Comparison of ENCODE assay signal across 30 mouse cellular contexts in the genomic region with DNA sequence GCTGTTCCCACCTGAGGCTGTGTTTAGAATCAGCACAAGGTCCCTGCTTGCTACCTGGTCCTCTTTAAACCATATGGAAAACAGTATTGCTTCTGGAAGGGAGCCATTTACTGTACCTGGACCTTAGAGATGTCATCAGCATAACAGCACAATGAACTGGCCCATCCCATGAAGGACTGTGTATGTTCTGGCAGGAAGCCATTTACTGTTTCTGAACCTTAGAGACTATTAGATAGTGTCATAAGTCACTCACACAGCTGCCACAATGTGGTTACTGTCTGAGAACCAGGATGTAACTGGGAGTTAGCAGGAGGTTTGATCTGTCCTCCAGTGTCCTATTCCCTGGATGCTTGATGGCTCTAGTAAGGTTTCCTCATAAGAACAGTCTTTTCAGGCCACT. TPM values are rescaled to one million over a fixed set of nuclear protein-coding genes. Genes with fewer than 3 reads are reported as not detected.
"Had no signal": no experiment of that assay in that cellular context is flagged by ENCODE, and none has a peak within 500 bp of the region (broad histone marks: within the 10 kb centered on the region; RNA-seq: fewer than 3 reads in every experiment).

No protein-coding gene starts in this region.

- H3K4me1 ChIP-seq: heart, embryonic 13.5 days; heart, embryonic 15.5 days; hindbrain, embryonic 13.5 days; hindbrain, embryonic 15.5 days; limb, embryonic 10.5 days; limb, embryonic 12.5 days; liver, embryonic 12.5 days had no signal

- H3K9ac ChIP-seq: heart, embryonic 13.5 days; heart, embryonic 15.5 days; hindbrain, embryonic 13.5 days; hindbrain, embryonic 15.5 days; limb, embryonic 12.5 days; liver, embryonic 12.5 days; liver, embryonic 14.5 days had no signal

- H3K27me3 ChIP-seq: heart, embryonic 13.5 days; heart, embryonic 15.5 days; hindbrain, embryonic 13.5 days; hindbrain, embryonic 15.5 days; limb, embryonic 12.5 days; liver, embryonic 12.5 days had no signal

- ATAC-seq: hindbrain, postnatal 0 days; liver, embryonic 12.5 days had no signal

- H3K36me3 ChIP-seq: heart, embryonic 13.5 days; heart, embryonic 15.5 days; hindbrain, embryonic 13.5 days; hindbrain, embryonic 15.5 days; limb, embryonic 10.5 days; limb, embryonic 12.5 days; liver, embryonic 12.5 days had no signal

- H3K9me3 ChIP-seq: heart, embryonic 13.5 days; heart, embryonic 15.5 days; hindbrain, embryonic 13.5 days; hindbrain, embryonic 15.5 days; limb, embryonic 10.5 days; limb, embryonic 12.5 days; liver, embryonic 12.5 days had no signal

- H3K27ac ChIP-seq: heart, adult 2 months; heart, embryonic 13.5 days; heart, embryonic 15.5 days; hindbrain, embryonic 13.5 days; hindbrain, embryonic 15.5 days; hindbrain, postnatal 0 days; limb, embryonic 10.5 days; limb, embryonic 12.5 days; liver, embryonic 12.5 days; liver, embryonic 14.5 days had no signal

- DNase-seq: gastrocnemius, postnatal 14 days; gastrocnemius, postnatal 36 days; heart, adult 2 months; heart, postnatal 14 days; heart, postnatal 36 days; kidney, adult 18-20 months; kidney, adult 8-10 months; kidney, postnatal 10 days; kidney, postnatal 25 days; kidney, postnatal 4 days; layer of hippocampus, adult 9-11 months; layer of hippocampus, postnatal 36 days had no signal

- H3K4me3 ChIP-seq: heart, adult 2 months; heart, embryonic 13.5 days; heart, embryonic 15.5 days; hindbrain, embryonic 13.5 days; hindbrain, embryonic 15.5 days; limb, embryonic 10.5 days; limb, embryonic 12.5 days; liver, embryonic 12.5 days had no signal

- H3K4me2 ChIP-seq: heart, embryonic 11.5 days; heart, embryonic 13.5 days; heart, embryonic 15.5 days; hindbrain, embryonic 13.5 days; hindbrain, embryonic 15.5 days; limb, embryonic 12.5 days; liver, embryonic 12.5 days had no signal

RNA-seq across cellular contexts. Expression of a gene that starts 33.7 kb away (rescaled TPM):
- total RNA-seq: gastrocnemius, adult 8-10 months; gastrocnemius, postnatal 14 days; gastrocnemius, postnatal 36 days; heart, adult 2 months; heart, postnatal 36 days; hematopoietic stem cell, adult 5-6 weeks; hindbrain, postnatal 0 days; layer of hippocampus, adult 18-20 months; layer of hippocampus, adult 8-10 months; layer of hippocampus, postnatal 14 days; layer of hippocampus, postnatal 36 days; left cerebral cortex, adult 18-20 months; left cerebral cortex, postnatal 14 days; left cerebral cortex, postnatal 36 days had no signal
- polyA plus RNA-seq: hindbrain, embryonic 13.5 days had no signal
